Mouse (Mus musculus): Measurements from ENCODE around the gene Stx11.

Stx11 gene

DNA sequence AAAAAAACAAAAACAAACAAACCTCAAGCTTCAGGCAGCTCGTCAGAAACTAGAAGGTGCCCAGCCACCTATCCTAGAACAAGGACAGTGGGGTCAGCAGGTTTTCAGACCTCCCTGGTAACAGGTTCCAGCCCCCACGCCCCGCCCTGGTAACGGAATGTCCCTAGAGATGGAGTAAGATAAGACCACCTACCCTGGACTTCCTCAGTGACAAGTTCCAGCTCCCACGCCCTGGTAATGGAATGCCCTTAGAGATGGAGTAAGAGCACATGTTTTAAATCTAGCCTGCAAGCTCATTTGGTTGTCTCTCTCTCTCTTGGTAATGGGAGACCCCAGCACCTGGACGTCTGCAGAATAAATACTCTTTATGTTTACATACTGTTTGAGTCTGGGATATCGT is 48.3 kb downstream of the Stx11 start:
- no peak for DNase-seq (ENCODE audit: low spot score)

GRCm38 (mm10) chr10:12914203-12914602 is 49.9 kb downstream of the Stx11 start:
- no peak for DNase-seq (ENCODE audit: low spot score)

- no peak for DNase-seq (ENCODE audit: low spot score)
Observed at GRCm38 (mm10) chr10:12911981-12912530, 52.0 kb downstream of the Stx11 start.

GRCm38 (mm10) chr10:12911451-12911850 is 52.6 kb downstream of the Stx11 start:
- DNase-seq (ENCODE audit: low spot score) = no peak

- no peak for DNase-seq (ENCODE audit: low spot score)
Observed at GRCm38 (mm10) chr10:12909891-12910290, 54.2 kb downstream of the Stx11 start.

- DNase-seq (ENCODE audit: low spot score) = no peak
Observed at GRCm38 (mm10) chr10:12909179-12909578, 54.9 kb downstream of the Stx11 start.

- no peak for DNase-seq (ENCODE audit: low spot score)
Observed at GRCm38 (mm10) chr10:12904140-12904528, 60.0 kb downstream of the Stx11 start.

GRCm38 (mm10) chr10:12903440-12904139 is 60.5 kb downstream of the Stx11 start:
- DNase-seq (ENCODE audit: low spot score) = no peak

GRCm38 (mm10) chr10:12899901-12900300 is 64.2 kb downstream of the Stx11 start:
- no peak for DNase-seq (ENCODE audit: low spot score)

DNA sequence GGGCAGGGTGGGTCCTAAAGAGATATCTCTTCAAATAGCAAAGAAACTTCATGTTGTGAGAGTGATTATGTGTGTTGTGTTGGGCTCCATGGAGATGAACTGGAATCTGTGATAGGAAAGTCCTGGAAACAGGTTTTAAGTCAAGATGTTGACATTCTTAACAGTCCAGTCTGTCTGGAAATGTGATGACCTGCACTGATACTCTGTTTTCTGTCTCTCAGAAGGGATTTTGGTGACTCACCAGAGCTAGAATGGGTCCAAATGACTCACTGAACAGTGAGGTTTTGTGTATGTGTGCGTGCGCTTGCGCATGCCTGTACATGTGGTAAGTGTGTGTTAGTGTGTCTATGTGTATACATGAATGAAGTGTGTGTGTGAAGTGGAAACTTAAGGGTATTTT is 70.8 kb downstream of the Stx11 start:
- no peak for DNase-seq (ENCODE audit: low spot score)

DNA sequence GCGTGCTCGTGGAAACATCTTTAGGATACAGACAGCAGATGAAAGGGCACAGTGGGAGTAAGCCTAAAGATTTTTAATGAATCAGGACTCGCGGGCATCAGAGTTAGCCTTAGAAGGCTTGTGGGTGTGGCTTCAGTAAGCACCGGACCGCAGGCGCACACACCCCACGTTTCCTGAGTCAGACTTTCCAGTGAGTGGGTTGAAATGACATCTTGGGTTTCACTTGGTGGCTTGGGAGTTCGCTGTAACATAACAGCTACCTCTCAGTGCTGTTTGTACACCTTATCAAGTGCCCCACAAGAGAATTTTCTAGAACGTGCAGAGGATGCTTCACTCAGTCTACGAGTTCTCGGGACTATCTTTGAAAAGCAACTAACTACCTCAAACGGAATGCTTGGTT is 75.7 kb downstream of the Stx11 start:
- DNase-seq (ENCODE audit: low spot score) = no peak
